Mouse (Mus musculus): Measurements from ENCODE around the gene Lrcol1. TPM values are rescaled to one million over a fixed set of nuclear protein-coding genes. Genes with fewer than 3 reads are reported as not detected.

Gene Lrcol1
- polyA plus RNA-seq (2017; shearing (Covaris generic)): not detected

DNA sequence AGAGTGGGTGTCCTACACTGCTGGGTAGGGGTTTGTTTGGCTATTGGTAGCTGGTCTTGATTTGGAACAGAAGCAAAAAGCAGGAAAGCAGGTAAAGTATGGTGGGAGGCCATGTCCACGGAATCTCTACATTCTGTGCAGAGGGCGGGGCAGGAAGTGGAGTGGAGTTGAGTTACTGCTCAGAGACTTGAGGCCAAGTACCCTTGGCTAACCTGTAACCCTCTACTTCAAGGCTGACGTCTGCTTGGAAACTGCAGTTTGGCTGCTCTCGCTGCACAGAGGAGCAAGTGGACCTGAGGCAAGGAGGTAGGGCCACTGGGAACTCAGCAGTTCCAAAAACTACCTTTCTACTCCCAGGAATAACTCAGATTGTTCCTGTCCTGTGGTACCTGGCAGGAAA, at the start of gene Lrcol1:
Lrcol1 (plus strand) TSS at position 207 of the 400 bp plus-strand sequence.

DNA sequence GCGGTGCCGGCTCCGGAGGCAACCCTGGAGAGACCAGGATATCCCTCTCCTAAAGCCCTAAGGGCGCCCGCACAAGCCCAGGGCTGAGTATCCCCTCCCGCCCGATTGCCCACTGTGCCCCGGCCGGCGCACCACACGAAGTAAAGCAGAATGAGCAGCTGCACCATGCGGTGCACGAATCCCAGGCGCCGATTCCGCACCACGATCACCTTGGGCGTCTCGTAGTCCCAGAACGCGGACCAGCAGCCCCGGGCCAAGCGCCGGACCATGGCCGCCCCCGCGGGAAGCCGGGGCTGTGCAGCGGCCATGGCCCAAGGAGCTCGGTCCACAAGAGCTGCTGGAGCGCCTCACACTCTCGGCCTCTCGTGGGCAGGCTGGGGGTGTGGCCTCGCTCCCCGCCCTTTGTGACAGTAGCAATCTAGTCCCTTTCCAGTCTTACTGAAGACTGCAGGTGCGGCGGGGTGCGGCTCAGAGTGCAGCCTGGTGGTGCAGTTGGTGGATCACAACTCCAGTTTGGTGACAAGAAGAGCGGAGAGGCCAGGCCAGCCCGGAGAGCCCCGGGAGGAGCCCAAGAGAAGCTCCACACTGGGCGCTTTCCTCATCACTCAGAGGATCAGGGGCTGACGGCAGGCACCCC, 1.8 kb upstream of the Lrcol1 start, which contains the start of gene P2rx2:
P2rx2 (minus strand) TSS at position 565 of the 637 bp plus-strand sequence.

Other genes with a start within 250 kb of the Lrcol1 start
- gene Plcxd1, start 244.8 kb upstream of the Lrcol1 start, polyA plus RNA-seq (2017; shearing (Covaris generic)): 2.4 TPM
- 68.5 TPM for gene Gtpbp6, start 236.5 kb upstream of the Lrcol1 start, polyA plus RNA-seq (2017; shearing (Covaris generic))
- 5.7 TPM for gene Zfp605, start 234.6 kb upstream of the Lrcol1 start, polyA plus RNA-seq (2017; shearing (Covaris generic))
- gene Chfr, start 208.9 kb upstream of the Lrcol1 start, polyA plus RNA-seq (2017; shearing (Covaris generic)): 68.4 TPM
- gene Golga3, start 168.0 kb upstream of the Lrcol1 start, polyA plus RNA-seq (2017; shearing (Covaris generic)): 29.1 TPM
- gene Ankle2, start 113.7 kb upstream of the Lrcol1 start, polyA plus RNA-seq (2017; shearing (Covaris generic)): 51.2 TPM
- 61.1 TPM for gene Pgam5, start 74.8 kb upstream of the Lrcol1 start, polyA plus RNA-seq (2017; shearing (Covaris generic))
- gene Pxmp2, start 58.5 kb upstream of the Lrcol1 start, polyA plus RNA-seq (2017; shearing (Covaris generic)): 4.9 TPM
- gene Pole, start 58.4 kb upstream of the Lrcol1 start, polyA plus RNA-seq (2017; shearing (Covaris generic)): 4.9 TPM
- gene P2rx2, start 1.5 kb upstream of the Lrcol1 start, polyA plus RNA-seq (2017; shearing (Covaris generic)): not detected
- 43.0 TPM for gene Fbrsl1, start 103.8 kb downstream of the Lrcol1 start, polyA plus RNA-seq (2017; shearing (Covaris generic))
- gene Galnt9, start 199.6 kb downstream of the Lrcol1 start, polyA plus RNA-seq (2017; shearing (Covaris generic)): 4.6 TPM